Mouse (Mus musculus) layer of hippocampus, postnatal 10 days (tissue): ENCODE measurements around the gene Hsd11b2. TPM values are rescaled to one million over a fixed set of nuclear protein-coding genes. Genes with fewer than 3 reads are reported as not detected.

Source experiments
- DNase-seq, 2 experiments: peaks; one replicate each; pipeline ENCODE4 v3.0.0; 2021; ENCODE audit warnings: low spot score in 2 of 2
- total RNA-seq, 2 experiments: library from RNA; stranded (reverse); gene quantifications; 2 replicates each; pipeline ENCODE4 v1.2.3; 2021

Gene Hsd11b2
- total RNA-seq, 2 experiments from 2014 or later = 0.18 TPM; not detected in 1

- no peak for DNase-seq
Measured at GRCm38 (mm10) chr8:105521061-105521460, 2.5 kb downstream of the Hsd11b2 start.

- no peak for DNase-seq
Measured at GRCm38 (mm10) chr8:105521995-105522769, 3.6 kb downstream of the Hsd11b2 start.

- DNase-seq = no peak
Measured at GRCm38 (mm10) chr8:105522890-105523289, 4.3 kb downstream of the Hsd11b2 start.

- no peak for DNase-seq
Measured at GRCm38 (mm10) chr8:105527110-105527509, 8.6 kb downstream of the Hsd11b2 start.

- no peak for DNase-seq
Measured at GRCm38 (mm10) chr8:105528206-105528605, 9.7 kb downstream of the Hsd11b2 start.

DNA sequence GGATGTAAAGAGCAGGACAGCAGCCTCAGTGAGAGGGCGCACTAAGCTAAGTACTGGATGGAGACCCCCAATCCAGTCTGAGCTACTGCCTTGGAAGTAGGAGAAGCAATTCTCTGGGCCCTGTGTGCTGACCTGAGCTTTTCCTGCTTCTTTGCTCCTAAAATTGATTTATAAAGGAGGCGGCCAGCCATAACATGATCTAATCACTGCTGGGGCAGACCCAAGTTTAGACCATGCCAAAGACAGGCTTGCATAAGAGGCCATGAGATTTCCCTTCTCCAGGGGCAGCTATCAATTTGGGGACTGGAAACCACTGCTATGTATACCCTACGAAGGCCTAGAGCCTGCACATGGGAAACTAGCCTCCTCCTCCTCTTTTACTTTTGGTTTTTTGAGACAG lies 10.7 kb downstream of the Hsd11b2 start:
- no peak for DNase-seq

GRCm38 (mm10) chr8:105531774-105532173 lies 13.2 kb downstream of the Hsd11b2 start:
- peak in 1 of 2 experiments; percentile 46 for DNase-seq

DNA sequence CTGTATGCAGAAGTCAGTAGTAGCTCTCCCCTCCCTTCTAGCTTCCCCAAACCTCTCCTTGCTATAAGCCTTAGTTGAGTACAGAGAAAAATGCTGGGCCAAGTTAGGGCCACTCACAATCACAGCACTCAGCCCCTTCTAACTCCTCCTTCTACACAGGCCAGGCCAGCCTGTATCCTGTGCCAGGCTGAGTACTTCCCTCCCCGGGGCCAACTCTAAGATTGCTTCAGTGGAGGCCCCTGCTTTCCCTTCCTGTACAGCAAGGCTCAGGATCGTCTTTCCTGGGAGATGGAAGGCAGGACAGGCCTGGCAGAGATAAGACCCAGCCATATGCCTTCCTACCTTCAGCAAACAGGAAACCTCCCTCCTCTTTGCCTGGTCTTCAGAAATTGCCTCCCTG lies 14.9 kb downstream of the Hsd11b2 start:
- no peak for DNase-seq

GRCm38 (mm10) chr8:105533892-105534329 lies 15.4 kb downstream of the Hsd11b2 start:
- DNase-seq = peak; percentile 77 to 83

- no peak for DNase-seq
Measured at GRCm38 (mm10) chr8:105536546-105536945, 18.0 kb downstream of the Hsd11b2 start.

DNA sequence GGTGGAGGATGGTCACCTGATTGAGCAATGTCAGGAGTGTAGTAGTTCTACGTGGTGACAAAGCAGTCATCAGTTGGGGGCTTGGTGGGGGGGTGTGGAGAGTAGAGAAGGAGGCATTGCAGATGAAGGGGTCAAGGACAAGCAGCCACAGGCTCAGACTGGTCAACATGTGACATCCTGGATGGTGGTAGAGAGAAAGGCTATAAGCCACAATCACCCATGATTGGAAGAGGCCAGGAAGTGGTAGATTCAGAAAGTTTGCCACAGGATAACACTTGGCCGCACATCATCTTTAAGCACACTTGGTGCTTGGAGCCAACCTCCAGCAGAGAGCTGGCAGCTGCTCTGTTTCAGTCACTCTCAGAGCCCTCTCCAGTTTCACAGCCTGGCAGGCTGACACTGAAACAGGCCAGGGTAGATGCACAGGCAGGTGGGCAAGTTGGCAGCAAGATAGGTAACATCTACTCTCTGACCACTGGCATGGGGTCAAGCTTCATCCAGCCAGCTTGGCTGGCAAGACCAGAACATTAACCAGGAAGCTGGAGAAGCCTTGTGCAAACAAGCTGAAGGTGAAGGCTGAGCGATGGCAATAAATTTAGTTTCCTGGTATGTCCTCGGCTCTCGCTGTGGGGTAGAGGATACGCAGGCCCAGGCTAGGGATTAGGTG lies 18.6 kb downstream of the Hsd11b2 start:
- DNase-seq = no peak

- no peak for DNase-seq
Measured at GRCm38 (mm10) chr8:105538940-105539339, 20.4 kb downstream of the Hsd11b2 start.

GRCm38 (mm10) chr8:105542032-105542656 lies 23.6 kb downstream of the Hsd11b2 start:
- no peak for DNase-seq

- no peak for DNase-seq
Measured at GRCm38 (mm10) chr8:105542808-105543207, 24.3 kb downstream of the Hsd11b2 start.

- DNase-seq = no peak
Measured at GRCm38 (mm10) chr8:105543703-105544102, 25.1 kb downstream of the Hsd11b2 start.

DNA sequence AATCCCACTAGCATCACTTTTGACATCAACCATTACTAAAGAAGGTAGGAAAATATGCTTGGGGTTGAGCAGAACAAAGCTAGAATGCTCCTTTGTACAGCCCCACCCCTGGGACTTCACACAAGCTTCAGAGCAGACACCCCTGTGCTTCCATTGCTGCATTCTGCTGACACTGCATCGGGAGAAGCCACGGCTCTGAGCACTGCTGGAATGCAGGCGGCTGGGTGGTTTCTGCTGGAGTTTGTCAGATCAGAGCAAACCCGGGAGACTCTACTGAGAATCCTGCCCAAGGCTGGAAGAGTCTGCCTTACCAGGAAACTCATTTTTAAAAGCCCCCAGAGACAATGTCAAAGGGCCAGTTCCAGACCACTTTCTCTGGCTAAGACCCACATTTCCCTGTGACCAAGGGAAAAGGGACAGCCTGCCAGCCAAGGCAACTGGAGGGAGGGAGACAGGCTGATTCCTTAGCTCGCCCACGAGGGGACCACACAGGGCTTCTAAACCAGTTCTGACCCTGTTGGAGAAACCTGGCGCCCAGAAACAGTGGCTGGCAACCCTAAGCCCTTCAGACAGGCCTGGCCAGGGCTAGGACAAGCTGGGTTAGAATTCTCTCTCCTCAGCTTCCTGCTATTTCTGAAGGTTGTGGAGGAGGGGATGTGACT lies 26.1 kb downstream of the Hsd11b2 start:
- DNase-seq = peak; percentile 34 to 38

DNA sequence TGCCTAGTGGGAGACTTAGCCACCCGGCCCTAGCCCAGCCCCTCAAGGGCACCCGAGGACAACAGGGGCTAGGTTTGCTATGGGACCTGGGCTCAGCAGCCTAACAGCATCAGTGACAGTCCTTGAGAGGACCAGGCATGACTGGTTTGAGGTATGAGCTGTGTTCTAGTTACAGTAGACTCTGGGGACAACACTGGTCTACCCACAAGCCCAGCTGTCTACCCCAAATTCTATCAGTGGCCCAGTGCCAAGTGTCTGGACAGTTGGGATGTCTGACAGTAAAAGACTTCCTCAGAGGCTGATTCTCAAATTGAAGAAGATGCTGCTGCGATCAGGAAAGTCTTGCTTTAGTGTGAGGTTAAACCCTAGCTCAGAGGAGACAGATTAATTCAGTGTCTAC lies 26.7 kb downstream of the Hsd11b2 start:
- DNase-seq = peak; percentile 38 to 49

- no peak for DNase-seq
Measured at GRCm38 (mm10) chr8:105546384-105547350, 28.1 kb downstream of the Hsd11b2 start.

DNA sequence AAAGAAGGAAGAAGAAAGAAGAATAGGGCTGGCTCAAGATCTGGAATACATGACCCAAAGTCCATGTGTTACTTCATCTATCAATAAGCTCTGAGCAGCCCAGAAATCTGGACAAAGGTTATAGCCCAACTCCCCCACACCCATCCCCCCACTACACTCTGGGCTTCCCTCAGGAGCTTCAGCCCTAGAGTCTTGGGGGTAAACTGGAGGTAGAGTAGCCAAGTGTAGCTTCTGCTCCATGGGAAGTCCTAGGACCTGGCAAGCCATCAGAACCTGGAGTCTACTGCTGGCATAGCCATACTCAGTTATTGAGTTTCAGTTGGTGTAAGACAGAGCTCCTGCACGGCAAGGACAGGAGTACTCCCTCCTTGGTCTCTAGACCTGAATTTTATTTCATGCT lies 31.0 kb downstream of the Hsd11b2 start:
- no peak for DNase-seq

DNA sequence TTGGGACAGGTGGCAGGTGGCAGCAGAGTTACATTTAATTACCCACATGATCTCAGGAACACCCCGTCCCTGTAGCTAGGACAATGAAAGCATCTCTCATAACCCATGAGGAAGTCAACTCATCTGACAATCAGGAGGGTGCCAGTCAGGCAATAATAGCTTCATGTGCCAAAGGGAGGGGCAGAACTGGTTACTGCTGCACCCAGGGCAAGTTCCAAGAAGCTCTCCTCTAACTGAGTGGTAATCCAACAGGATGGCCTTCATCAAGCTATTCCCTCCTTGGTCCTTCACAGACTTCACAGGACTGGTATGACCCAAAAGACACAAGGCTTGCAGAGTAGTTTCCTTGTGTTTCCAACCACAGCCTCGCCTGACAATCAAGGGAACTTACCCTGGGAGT lies 31.5 kb downstream of the Hsd11b2 start:
- DNase-seq = no peak
